ENCODE assay signal across 16 mouse cellular contexts in the genomic region with DNA sequence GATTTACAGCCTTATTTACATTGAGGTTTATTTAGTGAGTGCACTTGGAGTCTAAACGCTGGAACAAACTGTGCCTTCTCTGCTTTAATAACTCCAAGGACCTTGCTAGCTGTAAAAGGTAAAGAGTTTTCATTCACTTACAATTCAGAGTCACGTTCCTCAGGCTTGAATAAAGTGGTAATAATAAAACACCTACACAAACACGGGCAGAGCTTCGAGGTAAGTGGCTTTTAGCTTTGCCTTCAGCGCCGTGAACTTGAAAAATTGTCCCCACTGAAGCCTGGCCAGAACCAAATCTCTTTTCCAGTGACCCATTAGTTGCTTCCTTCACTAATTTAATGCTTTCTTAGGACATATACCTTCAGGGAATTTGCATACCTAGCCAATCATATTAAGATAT.
"Had no signal": no experiment of that assay in that cellular context is flagged by ENCODE, and none has a peak within 500 bp of the region (broad histone marks: within the 10 kb centered on the region; RNA-seq: fewer than 3 reads in every experiment).

No protein-coding gene starts in this region.

- H3K4me3 ChIP-seq: midbrain, embryonic 10.5 days; midbrain, embryonic 12.5 days; myocyte; neural tube, embryonic 13.5 days; neural tube, embryonic 15.5 days; stomach, embryonic 15.5 days had no signal

- H3K36me3 ChIP-seq: midbrain, embryonic 10.5 days; midbrain, embryonic 12.5 days; neural tube, embryonic 13.5 days; neural tube, embryonic 15.5 days; stomach, embryonic 15.5 days had no signal

- DNase-seq: lung, embryonic 14.5 days; lung, postnatal 10 days; lung, postnatal 4 days; midbrain, embryonic 14.5 days; right cerebral cortex, postnatal 14 days; thymus, adult 2 months; thymus, postnatal 25 days; thymus, postnatal 4 days had no signal

- H3K4me1 ChIP-seq: midbrain, embryonic 10.5 days; midbrain, embryonic 12.5 days; neural tube, embryonic 13.5 days; neural tube, embryonic 15.5 days; stomach, embryonic 15.5 days had no signal

- H3K27ac ChIP-seq: midbrain, embryonic 10.5 days; midbrain, embryonic 12.5 days; neural tube, embryonic 13.5 days; neural tube, embryonic 15.5 days; stomach, embryonic 15.5 days; stomach, postnatal 0 days had no signal

- H3K4me2 ChIP-seq: lung, embryonic 14.5 days; midbrain, embryonic 12.5 days; neural tube, embryonic 13.5 days; neural tube, embryonic 15.5 days; stomach, embryonic 15.5 days had no signal

- H3K9me3 ChIP-seq: midbrain, embryonic 10.5 days; midbrain, embryonic 12.5 days; neural tube, embryonic 13.5 days; neural tube, embryonic 15.5 days; stomach, embryonic 15.5 days had no signal

- ATAC-seq: midbrain, embryonic 16.5 days had no signal

- H3K9ac ChIP-seq: lung, embryonic 14.5 days; midbrain, embryonic 12.5 days; neural tube, embryonic 13.5 days; neural tube, embryonic 15.5 days; stomach, embryonic 15.5 days had no signal

- H3K27me3 ChIP-seq: midbrain, embryonic 12.5 days; neural tube, embryonic 13.5 days; neural tube, embryonic 15.5 days; stomach, embryonic 15.5 days had no signal
